Mouse (Mus musculus) adrenal gland, postnatal 14 days (tissue): ENCODE results near the gene Lmbr1l. TPM values are rescaled to one million over a fixed set of nuclear protein-coding genes. Genes with fewer than 3 reads are reported as not detected.
"Not testable (repeated sequence)": the region's sequence is repeated elsewhere in the genome, so short reads cannot be mapped to it uniquely, and the experiment has no call there.

ENCODE experiments used
- DNase-seq: peaks from one replicate; pipeline ENCODE4 v3.0.0; 2021; ENCODE audit warnings: mixed read lengths
- long read RNA-seq, 2 experiments: library from polyadenylated mRNA; stranded (forward); transcript quantifications; one replicate each; pipeline ENCODE4 v2.0.0; 2021
- total RNA-seq: library from RNA; stranded (reverse); gene quantifications from 2 replicates; pipeline ENCODE4 v1.2.3, GENCODE M21; 2021

The Lmbr1l gene
- 21.4 and 26.3 TPM in 2 replicates for total RNA-seq
- long read RNA-seq, experiment 1, partial matches to known transcripts = 0 of 2 reads
- long read RNA-seq, experiment 1, other reads (novel, unspliced or antisense) = 2 of 2 reads
- long read RNA-seq, experiment 2, partial matches to known transcripts = 1 of 1 reads
- long read RNA-seq, experiment 2, other reads (novel, unspliced or antisense) = 0 of 1 reads

GRCm38 (mm10) chr15:98917538-98918498, at the start of gene Lmbr1l:
TSS of gene Lmbr1l (minus strand) at chr15:98918231.
- DNase-seq = peak; percentile 99

GRCm38 (mm10) chr15:98959531-98959930, 41.5 kb upstream of the Lmbr1l start:
- DNase-seq = no peak

- no peak for DNase-seq
Measured at GRCm38 (mm10) chr15:98958901-98959420, 40.9 kb upstream of the Lmbr1l start.

- no peak for DNase-seq
Measured at GRCm38 (mm10) chr15:98957475-98957874, 39.4 kb upstream of the Lmbr1l start.

- DNase-seq = no peak
Measured at GRCm38 (mm10) chr15:98956000-98956399, 38.0 kb upstream of the Lmbr1l start.

GRCm38 (mm10) chr15:98955324-98955723, 37.3 kb upstream of the Lmbr1l start:
- DNase-seq = no peak

GRCm38 (mm10) chr15:98954425-98955253, 36.6 kb upstream of the Lmbr1l start:
- DNase-seq = peak; percentile 43

- DNase-seq = peak; percentile 88
Measured at GRCm38 (mm10) chr15:98953401-98954356, 35.6 kb upstream of the Lmbr1l start, which contains the start of the genes Gm49450 and Tuba1a. TSS of gene Gm49450 (minus strand) at chr15:98953551. TSS of gene Tuba1a (minus strand) at chr15:98953703.

- peak; percentile 82 for DNase-seq
Measured at GRCm38 (mm10) chr15:98952751-98953400, 34.8 kb upstream of the Lmbr1l start.

- no peak for DNase-seq
Measured at GRCm38 (mm10) chr15:98952063-98952455, 34.0 kb upstream of the Lmbr1l start.

GRCm38 (mm10) chr15:98951122-98952062, 33.4 kb upstream of the Lmbr1l start:
- DNase-seq = not testable (repeated sequence)

GRCm38 (mm10) chr15:98949607-98949892, 31.5 kb upstream of the Lmbr1l start:
- no peak for DNase-seq

- DNase-seq = no peak
Measured at GRCm38 (mm10) chr15:98948857-98949606, 31.0 kb upstream of the Lmbr1l start.

- no peak for DNase-seq
Measured at GRCm38 (mm10) chr15:98948382-98948781, 30.4 kb upstream of the Lmbr1l start.

GRCm38 (mm10) chr15:98947884-98948283, 29.9 kb upstream of the Lmbr1l start:
- no peak for DNase-seq

- no peak for DNase-seq
Measured at GRCm38 (mm10) chr15:98943133-98943532, 25.1 kb upstream of the Lmbr1l start.

- DNase-seq = peak; percentile 62
Measured at GRCm38 (mm10) chr15:98942081-98942480, 24.1 kb upstream of the Lmbr1l start.

- DNase-seq = no peak
Measured at GRCm38 (mm10) chr15:98941539-98941938, 23.5 kb upstream of the Lmbr1l start.

GRCm38 (mm10) chr15:98940816-98941215, 22.8 kb upstream of the Lmbr1l start:
- peak; percentile 72 for DNase-seq
